Mouse (Mus musculus) adrenal gland, postnatal 25 days (tissue): ENCODE results near the gene Rwdd2a. TPM values are rescaled to one million over a fixed set of nuclear protein-coding genes. Genes with fewer than 3 reads are reported as not detected.
"Not testable (repeated sequence)": the region's sequence is repeated elsewhere in the genome, so short reads cannot be mapped to it uniquely, and the experiment has no call there.

ENCODE experiments used
- DNase-seq: peaks from one replicate; pipeline ENCODE4 v3.0.0; 2021; ENCODE audit warnings: mixed read lengths
- total RNA-seq: library from RNA; stranded (reverse); gene quantifications from 2 replicates; pipeline ENCODE4 v1.2.3, GENCODE M21; 2021

Gene Rwdd2a
- total RNA-seq, 1 experiment from 2014 or later: 11.0 TPM

DNA sequence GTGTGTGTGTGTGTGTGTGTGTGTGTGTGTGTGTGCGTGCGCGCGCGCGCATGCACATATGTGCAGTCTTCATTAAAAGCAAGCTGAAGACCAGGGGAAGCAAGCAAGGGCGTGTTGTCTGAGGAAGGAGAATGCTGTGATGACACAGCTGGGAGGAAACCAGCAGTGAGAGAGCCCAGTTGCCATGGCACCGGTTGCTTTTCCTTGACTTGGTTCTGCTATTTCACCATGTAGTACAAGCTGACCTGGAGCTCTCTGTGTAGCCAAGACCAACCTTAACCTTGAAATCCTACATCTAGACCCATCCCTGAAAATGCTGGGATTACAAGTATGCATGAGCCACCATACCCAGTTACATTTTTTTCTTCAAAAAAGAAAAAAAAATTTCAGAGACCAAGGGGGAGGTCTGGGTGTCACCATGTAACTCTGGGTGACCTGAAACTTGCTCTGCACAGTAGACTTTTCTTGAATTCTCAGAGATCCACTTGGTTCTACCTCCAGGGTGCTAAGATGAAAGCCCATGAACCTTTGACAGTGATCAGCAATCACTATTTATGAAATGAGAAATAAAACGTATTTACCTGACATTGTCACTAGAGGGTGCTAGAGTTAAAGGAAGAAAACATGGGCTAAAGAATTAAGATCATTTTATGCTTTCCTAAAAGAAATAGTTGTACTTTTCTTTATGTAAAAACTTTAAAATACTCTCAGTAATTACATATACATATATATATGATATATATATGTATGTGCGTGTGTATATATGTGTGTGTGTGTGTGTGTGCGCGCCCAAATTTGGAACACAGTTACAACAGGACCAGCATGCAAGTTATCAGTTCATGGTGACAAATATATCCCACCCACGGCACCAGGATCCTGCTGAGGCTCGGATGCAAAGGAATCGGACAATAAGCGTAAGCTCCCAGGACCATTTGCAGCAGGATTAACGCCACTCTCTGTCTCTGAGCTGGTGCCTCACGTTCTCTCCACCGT, 21.2 kb downstream of the Rwdd2a start:
- DNase-seq: no peak

DNA sequence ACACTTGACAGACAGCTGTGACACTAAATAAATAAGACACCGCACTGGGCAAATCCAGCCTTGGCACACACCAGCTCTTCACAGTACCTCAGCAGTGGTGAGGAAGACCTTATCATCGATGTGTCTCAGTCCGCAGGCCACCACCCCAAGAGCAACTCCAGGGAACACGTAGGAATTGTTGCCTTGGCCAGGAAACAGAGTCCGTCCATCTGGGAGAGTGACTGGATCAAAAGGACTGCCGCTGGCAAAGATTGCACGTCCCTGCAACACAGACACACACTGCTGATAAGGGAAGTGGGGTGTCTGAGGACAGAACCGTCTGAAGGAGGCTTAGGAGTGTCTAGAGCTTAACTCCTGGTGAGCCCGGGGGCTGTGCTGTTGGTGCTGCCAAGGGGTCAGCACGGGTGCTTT, 22.6 kb downstream of the Rwdd2a start:
- DNase-seq: not testable (repeated sequence)

DNA sequence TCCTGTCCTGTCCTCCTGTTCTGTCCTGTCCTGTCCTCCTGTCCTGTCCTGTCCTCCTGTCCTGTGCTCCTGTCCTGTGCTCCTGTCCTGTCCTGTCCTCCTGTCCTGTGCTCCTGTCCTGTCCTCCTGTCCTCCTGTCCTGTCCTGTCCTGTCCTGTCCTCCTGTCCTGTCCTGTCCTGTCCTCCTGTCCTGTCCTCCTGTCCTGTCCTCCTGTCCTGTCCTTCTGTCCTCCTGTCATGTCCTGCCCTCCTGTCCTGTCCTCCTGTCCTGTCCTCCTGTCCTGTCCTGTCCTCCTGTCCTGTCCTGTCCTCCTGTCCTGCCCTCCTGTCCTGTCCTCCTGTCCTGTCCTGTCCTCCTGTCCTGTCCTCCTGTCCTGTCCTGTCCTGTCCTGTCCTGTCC, 25.2 kb downstream of the Rwdd2a start:
- not testable (repeated sequence) for DNase-seq

DNA sequence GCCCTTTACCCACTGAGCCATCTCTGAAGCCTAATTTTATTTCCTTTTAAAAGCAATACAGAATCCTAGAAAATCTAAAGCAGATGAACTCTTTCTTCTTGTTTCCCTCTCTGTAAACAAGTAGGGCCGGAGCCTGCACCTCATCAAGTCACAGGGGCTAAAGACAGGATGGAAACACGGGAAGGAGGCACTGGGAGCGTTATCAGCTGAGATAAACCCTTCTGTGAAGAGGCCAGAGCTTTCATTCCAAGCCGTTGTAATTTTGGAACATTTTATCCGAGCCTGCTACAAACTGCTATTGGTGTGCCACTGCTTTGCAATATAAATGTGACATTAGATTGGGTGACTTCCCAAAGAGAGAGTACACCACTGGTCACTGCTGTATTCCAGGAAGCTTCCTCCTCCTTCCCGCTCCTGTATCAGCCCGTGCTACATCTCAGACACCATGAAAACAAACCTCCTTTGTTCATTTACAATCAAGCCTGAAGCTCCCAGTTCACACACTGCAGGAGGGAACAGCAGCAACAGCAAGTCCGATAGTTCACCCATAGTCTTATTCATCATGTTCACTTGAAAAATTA, 28.0 kb downstream of the Rwdd2a start:
- no peak for DNase-seq

DNA sequence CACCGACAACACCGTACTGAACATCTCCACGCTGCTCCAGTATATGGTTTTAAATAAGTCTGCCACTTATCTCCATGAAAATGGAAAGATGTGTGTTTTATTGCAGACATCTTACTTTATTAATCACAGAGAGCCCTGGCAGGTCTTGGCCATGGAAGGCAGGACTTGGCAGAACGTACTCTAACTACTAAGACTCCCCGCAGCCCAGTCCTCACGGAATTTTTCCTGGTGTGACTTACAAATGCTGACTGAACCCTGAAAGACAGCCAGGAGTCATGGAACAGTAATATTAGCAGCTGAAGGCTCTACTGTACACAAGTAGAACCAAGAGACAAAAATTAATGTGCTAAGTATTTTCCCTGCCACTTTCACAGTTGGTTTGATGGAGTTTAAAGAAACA, 34.0 kb downstream of the Rwdd2a start:
- no peak for DNase-seq

DNA sequence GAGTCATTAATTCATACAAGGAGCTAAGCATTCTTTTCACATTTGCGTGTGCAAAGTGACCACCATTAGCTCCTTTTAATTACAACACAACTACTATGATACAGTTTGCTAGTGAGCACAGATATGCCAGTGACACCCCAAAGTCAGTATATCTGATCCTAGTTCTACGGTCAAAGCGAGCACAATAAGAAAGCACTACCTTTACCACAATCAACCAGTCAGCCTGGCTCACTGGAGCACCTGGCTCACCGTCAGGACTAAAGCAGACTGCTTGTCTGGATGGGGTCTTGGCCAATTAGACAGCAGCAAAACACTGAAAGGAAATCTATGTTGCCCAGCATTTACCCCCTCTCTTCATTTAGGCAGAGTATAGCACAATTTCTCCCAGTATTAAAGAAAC, 40.3 kb downstream of the Rwdd2a start:
- DNase-seq: no peak

DNA sequence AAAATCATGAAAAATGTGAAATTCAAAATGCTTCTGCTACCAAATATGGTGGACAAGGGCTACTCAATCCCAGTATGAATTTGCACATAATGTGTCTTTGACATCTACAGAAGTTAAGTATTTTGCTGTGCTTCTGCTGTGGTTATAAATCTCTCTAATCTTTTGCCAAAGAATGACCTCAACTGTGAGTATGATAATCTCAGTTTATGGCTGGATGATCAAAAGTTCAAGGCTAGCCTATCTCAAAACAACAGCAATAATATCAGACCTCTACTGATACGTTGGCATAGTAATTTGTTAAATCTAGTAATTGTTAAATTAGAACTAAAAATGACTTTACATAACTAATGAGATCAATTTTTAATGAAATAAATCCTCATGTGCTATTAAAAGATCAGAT, 44.0 kb downstream of the Rwdd2a start:
- DNase-seq: no peak

DNA sequence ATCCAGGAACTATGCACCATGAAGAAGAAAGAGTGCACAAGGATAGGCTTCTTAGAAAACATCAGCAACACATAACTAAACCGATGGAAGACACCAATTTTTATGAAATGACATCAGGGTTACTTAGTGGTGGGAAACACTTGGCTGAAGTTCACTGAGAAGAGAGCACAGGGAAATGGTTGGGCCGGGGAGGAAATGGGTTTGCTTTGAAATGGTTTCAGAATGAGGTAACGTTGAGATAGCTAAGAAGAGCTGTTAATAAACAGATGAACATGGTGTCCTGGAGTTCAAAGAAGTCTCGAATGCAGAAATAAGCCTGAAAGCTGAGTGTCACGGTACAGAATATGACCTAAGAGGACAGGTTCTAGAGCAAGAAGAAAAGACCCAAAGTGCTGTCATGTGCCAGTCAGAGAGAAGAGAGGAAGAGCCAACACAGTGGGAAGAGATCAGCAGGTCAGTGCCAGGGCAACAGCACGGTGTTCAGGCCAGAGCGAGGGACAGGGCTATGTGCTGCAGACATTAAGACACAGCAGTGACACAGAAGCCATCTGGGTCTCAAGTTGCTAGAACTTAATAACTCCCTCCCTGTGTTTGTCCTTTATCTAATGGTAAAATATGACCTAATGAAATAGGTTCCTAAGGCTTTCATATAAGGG, 46.2 kb downstream of the Rwdd2a start:
- DNase-seq: no peak

DNA sequence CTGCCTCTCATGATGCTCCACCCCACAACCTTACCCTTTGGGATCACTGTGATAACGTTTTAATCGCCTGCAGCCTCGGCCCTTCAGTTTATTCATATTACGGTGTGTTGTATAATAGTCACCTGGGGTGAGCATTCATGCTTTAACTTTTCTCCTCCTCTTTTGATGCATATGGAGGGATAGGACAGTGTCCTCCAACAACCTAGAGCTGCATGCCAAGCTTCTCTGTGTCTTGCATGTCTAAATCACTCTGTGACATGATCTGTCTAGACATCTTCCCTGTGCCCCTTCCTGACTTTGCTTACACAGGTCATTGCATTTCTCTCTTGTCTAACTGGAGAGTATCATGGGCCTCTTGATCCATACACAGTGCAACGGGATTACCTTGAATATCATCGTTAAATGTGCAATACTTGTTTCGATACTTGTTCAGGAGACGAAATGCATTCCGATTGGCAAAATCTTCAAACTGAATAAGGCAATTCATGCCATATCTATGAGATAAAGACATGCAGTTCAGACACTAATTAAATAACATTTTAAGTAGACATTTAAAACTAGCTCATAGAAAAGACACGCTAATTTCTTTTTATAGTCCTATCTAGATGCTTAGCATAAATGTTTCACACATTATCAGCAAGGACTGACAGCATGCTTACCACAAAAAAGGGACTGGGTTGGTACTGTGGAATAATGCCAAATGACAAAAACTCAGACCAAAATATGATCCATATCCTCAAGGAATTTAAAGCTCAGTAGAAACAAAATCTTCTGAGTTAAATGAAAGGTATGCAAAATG, 47.7 kb downstream of the Rwdd2a start:
- DNase-seq: no peak

DNA sequence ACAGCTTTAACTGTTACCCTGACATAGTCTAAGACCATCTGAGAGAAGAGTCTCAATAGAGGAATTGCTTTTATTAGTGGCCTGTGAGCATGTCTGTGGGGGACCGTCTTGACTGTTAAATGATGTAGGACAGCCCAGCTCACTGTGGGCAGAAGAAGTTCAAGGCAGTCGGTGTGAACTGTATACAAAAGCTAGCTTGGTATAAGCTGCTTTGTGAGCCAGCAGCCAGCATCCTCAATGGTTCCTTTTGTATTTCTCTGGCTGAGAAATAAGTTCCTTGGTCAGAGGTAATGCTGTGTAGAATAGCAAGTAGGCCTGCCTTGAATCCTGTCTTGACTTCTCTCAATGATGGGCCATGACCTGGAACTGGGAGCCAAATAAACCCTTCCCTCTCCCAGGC, 50.3 kb downstream of the Rwdd2a start:
- DNase-seq: no peak

DNA sequence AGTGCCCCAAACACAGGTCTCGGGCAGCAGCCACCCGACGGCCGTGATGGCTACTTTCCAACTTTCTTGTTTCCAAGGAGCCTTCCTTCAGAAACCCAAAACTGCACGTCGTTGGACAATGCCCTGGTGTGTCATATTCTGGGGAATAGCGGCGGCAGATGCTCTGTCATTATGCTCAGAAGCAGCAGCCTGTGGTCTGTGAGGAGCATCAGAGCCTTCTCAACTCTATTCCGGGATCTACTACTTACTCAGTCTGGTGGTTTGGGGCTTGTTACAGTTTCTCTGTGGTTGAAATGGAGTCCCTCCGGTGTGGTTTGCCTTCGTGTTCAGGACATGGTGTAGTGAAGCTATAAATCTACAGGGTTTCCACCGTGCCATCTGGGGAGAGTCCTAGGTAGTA, 52.2 kb downstream of the Rwdd2a start:
- DNase-seq: no peak

Other genes with a start within 250 kb of the Rwdd2a start
- 3.1 and 3.3 TPM in 2 replicates for gene Ube2cbp, start 107.0 kb upstream of the Rwdd2a start, total RNA-seq
- 31.5 and 36.5 TPM in 2 replicates for gene Dop1a, start 104.8 kb upstream of the Rwdd2a start, total RNA-seq
- gene Pgm3, start 149 bp upstream of the Rwdd2a start, total RNA-seq: 36.6 and 40.3 TPM in 2 replicates
- 1,725 and 1,739 TPM in 2 replicates for gene Me1, start 124.0 kb downstream of the Rwdd2a start, total RNA-seq
- 181 and 236 TPM in 2 replicates for gene Prss35, start 171.7 kb downstream of the Rwdd2a start, total RNA-seq